Mouse (Mus musculus) E14TG2a.4 (cell line): ENCODE results near the gene Plbd1.

ENCODE experiments used
- CTCF ChIP-seq: conservative IDR thresholded peaks from 2 replicates; pipeline ENCODE4 v1.5.1; 2014; ENCODE audit warnings: low read length
- POU5F1 ChIP-seq: IDR thresholded peaks from 2 replicates; pipeline ENCODE4 v1.6.1; 2014; ENCODE audit warnings: low read length, borderline replicate concordance

DNA sequence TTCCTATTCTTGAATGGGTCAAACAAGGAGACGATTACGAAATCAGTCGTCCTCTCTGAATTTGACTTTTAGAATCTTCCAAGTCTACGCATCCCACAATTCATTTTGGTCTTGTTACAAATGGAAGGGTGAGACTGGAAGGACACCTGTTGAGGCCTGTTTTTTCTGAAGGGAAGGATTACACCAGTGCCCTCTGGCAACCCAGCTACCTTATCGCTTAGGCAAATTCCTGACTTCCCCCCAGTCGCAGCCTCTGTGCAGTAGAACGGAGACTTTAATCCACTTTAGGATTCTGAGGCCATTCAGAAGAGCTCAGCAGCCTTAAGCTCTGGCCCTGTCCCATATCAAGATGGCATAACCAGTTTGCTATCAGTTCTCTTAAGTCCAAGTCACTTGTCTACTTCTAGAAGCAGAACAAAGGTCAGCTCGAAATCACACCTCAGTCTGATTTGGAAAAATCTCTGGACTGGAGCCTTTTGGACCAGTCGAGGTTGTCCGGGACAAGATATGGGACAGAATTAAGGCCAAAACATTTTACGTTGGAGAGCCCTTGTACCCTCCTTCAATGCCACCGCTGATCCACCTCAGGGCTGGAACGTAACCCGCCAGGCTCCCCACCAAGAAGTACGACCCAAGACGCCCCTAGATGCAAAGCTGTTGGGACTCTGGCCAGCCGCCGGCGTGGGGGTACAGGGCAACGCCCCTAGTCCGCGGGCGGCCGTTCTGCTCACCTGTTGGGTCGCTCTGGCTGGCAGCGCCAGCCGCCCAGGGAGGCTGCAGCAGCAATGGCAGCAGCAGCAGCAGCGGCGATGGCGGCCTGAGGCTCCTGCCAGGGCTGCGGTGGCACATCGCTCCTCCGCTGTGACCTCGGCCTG, 660 bp downstream of the Plbd1 start:
- TF ChIP-seq CTCF (no peak), POU5F1 (no peak)
